Mouse (Mus musculus): ENCODE data around the gene Lhfp. TPM values are rescaled to one million over a fixed set of nuclear protein-coding genes. Genes with fewer than 3 reads are reported as not detected.

Lhfp gene
- polyA plus RNA-seq, 1 experiment from 2014 or later, result 77.0 TPM

GRCm38 (mm10) chr3:53046371-53046770 lies 5.0 kb downstream of the Lhfp start:
- Histone ChIP-seq H3K27me3 (ENCODE audit: control insufficient read depth, insufficient read depth, low read depth, low read length) (no peaks in the 10 kb centered on the region), H3K9me3 (ENCODE audit: control insufficient read depth, low read length) (no peaks in the 10 kb centered on the region), H3K4me1 (replicated peaks; ENCODE audit: control insufficient read depth, insufficient read depth, low read length) (peaks cover 24% of the 10 kb centered on the region), H3K36me3 (ENCODE audit: control insufficient read depth, insufficient read depth, low read length) (no peaks in the 10 kb centered on the region), H3K27ac (ENCODE audit: low read length) (peak overlapping the region; percentile 30; the same call in 1 of the 2 replicates), H3K9ac (ENCODE audit: low read length) (no peak overlapping the region), H3K4me2 (ENCODE audit: low read depth, low read length) (0 out of 2 replicates have a peak overlapping the region, but pooled peaks have one; percentile 11), H3K4me3 (ENCODE audit: low read length) (no peak overlapping the region)
- ATAC-seq (ENCODE audit: low read depth), result no peak
- WGBS, result 48% methylated on average over 6 of the region's 6 CpGs

- Histone ChIP-seq H3K27ac (ENCODE audit: low read length) (no peak overlapping the region), H3K4me2 (ENCODE audit: low read depth, low read length) (no peak overlapping the region), H3K27me3 (ENCODE audit: control insufficient read depth, insufficient read depth, low read depth, low read length) (no peaks in the 10 kb centered on the region), H3K9ac (ENCODE audit: low read length) (no peak overlapping the region), H3K4me1 (replicated peaks; ENCODE audit: control insufficient read depth, insufficient read depth, low read length) (peaks cover 15% of the 10 kb centered on the region), H3K9me3 (ENCODE audit: control insufficient read depth, low read length) (no peaks in the 10 kb centered on the region), H3K4me3 (ENCODE audit: low read length) (no peak overlapping the region), H3K36me3 (ENCODE audit: control insufficient read depth, insufficient read depth, low read length) (no peaks in the 10 kb centered on the region)
- WGBS, result 54% methylated on average over 8 of the region's 8 CpGs
- no peak for ATAC-seq (ENCODE audit: low read depth)
Observed at GRCm38 (mm10) chr3:53052385-53052784, 11.1 kb downstream of the Lhfp start.

GRCm38 (mm10) chr3:53056430-53056829 lies 15.1 kb downstream of the Lhfp start:
- Histone ChIP-seq H3K27ac (ENCODE audit: low read length) (no peak overlapping the region), H3K9me3 (ENCODE audit: control insufficient read depth, low read length) (no peaks in the 10 kb centered on the region), H3K36me3 (ENCODE audit: control insufficient read depth, insufficient read depth, low read length) (no peaks in the 10 kb centered on the region), H3K9ac (ENCODE audit: low read length) (no peak overlapping the region), H3K4me2 (ENCODE audit: low read depth, low read length) (no peak overlapping the region), H3K4me3 (ENCODE audit: low read length) (no peak overlapping the region), H3K4me1 (replicated peaks; ENCODE audit: control insufficient read depth, insufficient read depth, low read length) (peaks cover 43% of the 10 kb centered on the region), H3K27me3 (ENCODE audit: control insufficient read depth, insufficient read depth, low read depth, low read length) (no peaks in the 10 kb centered on the region)
- WGBS, result 48% methylated on average over 10 of the region's 10 CpGs
- ATAC-seq (ENCODE audit: low read depth), result peak; percentile 60

DNA sequence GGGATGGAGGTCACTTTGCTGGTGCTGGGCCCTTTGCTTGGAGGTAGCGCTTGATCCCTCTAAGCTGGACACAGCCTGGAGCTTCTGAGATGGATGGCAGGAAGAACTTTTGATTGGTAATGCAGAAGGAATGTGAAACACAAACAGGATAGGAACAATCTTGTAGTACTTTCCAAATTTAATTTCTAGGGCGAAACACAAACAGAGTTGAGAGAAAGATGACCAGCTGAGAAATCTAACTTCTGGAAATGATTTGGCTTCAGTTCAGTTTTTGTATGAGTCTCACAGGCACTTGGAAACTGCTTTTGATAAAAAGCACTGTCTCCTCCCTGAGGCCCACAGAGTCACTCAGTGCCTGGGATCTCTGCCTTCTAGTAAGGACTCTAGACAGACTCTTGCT lies 18.6 kb downstream of the Lhfp start:
- peak; percentile 86 for ATAC-seq (ENCODE audit: low read depth)
- H3K9me3 ChIP-seq (ENCODE audit: control insufficient read depth, low read length), result no peaks in the 10 kb centered on the region
- peaks cover 49% of the 10 kb centered on the region for H3K4me1 ChIP-seq (replicated peaks; ENCODE audit: control insufficient read depth, insufficient read depth, low read length)
- peak overlapping the region; percentile 89 for H3K27ac ChIP-seq (ENCODE audit: low read length)
- H3K4me2 ChIP-seq (ENCODE audit: low read depth, low read length), result no peak overlapping the region
- WGBS, result 34% methylated on average over 2 of the region's 2 CpGs
- H3K27me3 ChIP-seq (ENCODE audit: control insufficient read depth, insufficient read depth, low read depth, low read length), result no peaks in the 10 kb centered on the region
- H3K36me3 ChIP-seq (ENCODE audit: control insufficient read depth, insufficient read depth, low read length), result no peaks in the 10 kb centered on the region
- H3K9ac ChIP-seq (ENCODE audit: low read length), result no peak overlapping the region
- no peak overlapping the region for H3K4me3 ChIP-seq (ENCODE audit: low read length)

GRCm38 (mm10) chr3:53063423-53064147 lies 22.3 kb downstream of the Lhfp start:
- Histone ChIP-seq H3K4me1 (replicated peaks; ENCODE audit: control insufficient read depth, insufficient read depth, low read length) (peaks cover 34% of the 10 kb centered on the region), H3K27ac (ENCODE audit: low read length) (peak overlapping the region; percentile 29; the same call in 1 of the 2 replicates), H3K4me2 (ENCODE audit: low read depth, low read length) (peak overlapping the region; percentile 12; the same call in 1 of the 2 replicates), H3K27me3 (ENCODE audit: control insufficient read depth, insufficient read depth, low read depth, low read length) (no peaks in the 10 kb centered on the region), H3K9me3 (ENCODE audit: control insufficient read depth, low read length) (no peaks in the 10 kb centered on the region), H3K4me3 (ENCODE audit: low read length) (no peak overlapping the region), H3K9ac (ENCODE audit: low read length) (no peak overlapping the region), H3K36me3 (ENCODE audit: control insufficient read depth, insufficient read depth, low read length) (no peaks in the 10 kb centered on the region)
- WGBS, result 38% methylated on average over 13 of the region's 13 CpGs
- ATAC-seq (ENCODE audit: low read depth), result no peak

GRCm38 (mm10) chr3:53065267-53066094 lies 24.2 kb downstream of the Lhfp start:
- ATAC-seq (ENCODE audit: low read depth), result no peak
- H3K4me1 ChIP-seq (replicated peaks; ENCODE audit: control insufficient read depth, insufficient read depth, low read length), result peaks cover 16% of the 10 kb centered on the region
- H3K27ac ChIP-seq (ENCODE audit: low read length), result peak overlapping the region; percentile 38; the same call in 1 of the 2 replicates

GRCm38 (mm10) chr3:53066095-53066372 lies 24.7 kb downstream of the Lhfp start:
- Histone ChIP-seq H3K4me3 (ENCODE audit: low read length) (no peak overlapping the region), H3K27ac (ENCODE audit: low read length) (peak overlapping the region; percentile 38; the same call in 1 of the 2 replicates), H3K9me3 (ENCODE audit: control insufficient read depth, low read length) (no peaks in the 10 kb centered on the region), H3K9ac (ENCODE audit: low read length) (no peak overlapping the region), H3K4me1 (replicated peaks; ENCODE audit: control insufficient read depth, insufficient read depth, low read length) (peaks cover 13% of the 10 kb centered on the region), H3K36me3 (ENCODE audit: control insufficient read depth, insufficient read depth, low read length) (no peaks in the 10 kb centered on the region), H3K4me2 (ENCODE audit: low read depth, low read length) (no peak overlapping the region), H3K27me3 (ENCODE audit: control insufficient read depth, insufficient read depth, low read depth, low read length) (no peaks in the 10 kb centered on the region)
- ATAC-seq (ENCODE audit: low read depth), result peak; percentile 38; the same call in 1 of the 2 replicates
- WGBS, result 61% methylated on average over 4 of the region's 4 CpGs

More at GRCm38 (mm10) chr3:53065267-53066094, 24.2 kb downstream of the Lhfp start:
- Histone ChIP-seq H3K36me3 (ENCODE audit: control insufficient read depth, insufficient read depth, low read length) (no peaks in the 10 kb centered on the region), H3K4me2 (ENCODE audit: low read depth, low read length) (no peak overlapping the region), H3K9me3 (ENCODE audit: control insufficient read depth, low read length) (no peaks in the 10 kb centered on the region), H3K9ac (ENCODE audit: low read length) (no peak overlapping the region), H3K27me3 (ENCODE audit: control insufficient read depth, insufficient read depth, low read depth, low read length) (no peaks in the 10 kb centered on the region), H3K4me3 (ENCODE audit: low read length) (no peak overlapping the region)
- 77% methylated on average over 13 of the region's 13 CpGs for WGBS

DNA sequence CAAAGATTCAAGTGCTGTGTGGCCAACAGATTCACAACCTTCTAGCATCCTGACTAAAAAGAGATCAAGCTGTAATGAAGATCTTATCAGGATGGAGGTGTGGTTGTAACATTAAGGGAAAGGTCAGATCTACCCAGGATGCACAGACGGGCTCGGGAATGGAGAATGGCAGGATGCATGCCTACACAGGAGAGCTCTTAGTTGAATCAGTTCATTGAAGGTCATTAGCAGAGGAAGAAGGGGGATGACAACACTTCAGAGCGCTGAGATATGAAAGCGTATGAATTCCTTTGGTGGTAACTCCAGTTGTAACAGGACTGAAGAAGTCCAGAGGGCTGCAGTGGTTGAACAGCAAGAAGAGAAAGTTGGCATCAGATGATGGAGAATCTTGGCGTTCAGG lies 27.1 kb downstream of the Lhfp start:
- Histone ChIP-seq H3K4me3 (ENCODE audit: low read length) (no peak overlapping the region), H3K9me3 (ENCODE audit: control insufficient read depth, low read length) (no peaks in the 10 kb centered on the region), H3K4me2 (ENCODE audit: low read depth, low read length) (no peak overlapping the region), H3K27ac (ENCODE audit: low read length) (no peak overlapping the region), H3K9ac (ENCODE audit: low read length) (no peak overlapping the region), H3K27me3 (ENCODE audit: control insufficient read depth, insufficient read depth, low read depth, low read length) (no peaks in the 10 kb centered on the region), H3K4me1 (replicated peaks; ENCODE audit: control insufficient read depth, insufficient read depth, low read length) (peaks cover 11% of the 10 kb centered on the region), H3K36me3 (ENCODE audit: control insufficient read depth, insufficient read depth, low read length) (no peaks in the 10 kb centered on the region)
- WGBS, result 88% methylated on average over 5 of the region's 5 CpGs
- ATAC-seq (ENCODE audit: low read depth), result no peak

DNA sequence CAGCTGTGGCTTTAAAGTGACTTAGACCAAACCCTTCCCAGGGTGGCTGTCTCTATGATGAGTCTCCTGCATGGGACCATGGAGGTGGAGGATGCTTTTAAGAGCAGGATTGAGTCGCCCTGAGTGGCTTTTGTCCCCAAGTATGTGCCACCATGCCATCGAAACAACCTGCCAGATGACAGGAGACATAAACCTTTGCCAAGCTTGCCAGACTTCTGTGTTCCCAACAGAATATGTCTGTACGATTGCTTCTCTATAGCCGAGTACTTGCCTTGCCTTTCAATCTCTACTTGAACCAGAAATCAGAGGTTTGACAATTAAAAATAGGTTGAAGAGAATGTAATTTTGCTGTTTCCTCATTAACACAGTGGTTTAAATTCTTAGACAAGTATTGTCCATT lies 32.9 kb downstream of the Lhfp start:
- H3K27ac ChIP-seq (ENCODE audit: low read length), result no peak overlapping the region
- WGBS, result 91% methylated on average over 4 of the region's 4 CpGs
- H3K27me3 ChIP-seq (ENCODE audit: control insufficient read depth, insufficient read depth, low read depth, low read length), result no peaks in the 10 kb centered on the region
- H3K4me3 ChIP-seq (ENCODE audit: low read length), result no peak overlapping the region
- no peaks in the 10 kb centered on the region for H3K36me3 ChIP-seq (ENCODE audit: control insufficient read depth, insufficient read depth, low read length)
- H3K4me2 ChIP-seq (ENCODE audit: low read depth, low read length), result no peak overlapping the region
- no peak overlapping the region for H3K9ac ChIP-seq (ENCODE audit: low read length)
- ATAC-seq (ENCODE audit: low read depth), result no peak
- no peaks in the 10 kb centered on the region; the same call in 1 of the 2 replicates for H3K4me1 ChIP-seq (replicated peaks; ENCODE audit: control insufficient read depth, insufficient read depth, low read length)
- H3K9me3 ChIP-seq (ENCODE audit: control insufficient read depth, low read length), result no peaks in the 10 kb centered on the region
